Mouse (Mus musculus): ENCODE data around the gene Mettl6. TPM values are rescaled to one million over a fixed set of nuclear protein-coding genes. Genes with fewer than 3 reads are reported as not detected.
"Not testable (repeated sequence)": the region's sequence is repeated elsewhere in the genome, so short reads cannot be mapped to it uniquely, and the experiment has no call there.

Gene Mettl6
- total RNA-seq, 4 experiments from 2014 or later, result 27.8 to 32.8 (median 31.8) TPM

DNA sequence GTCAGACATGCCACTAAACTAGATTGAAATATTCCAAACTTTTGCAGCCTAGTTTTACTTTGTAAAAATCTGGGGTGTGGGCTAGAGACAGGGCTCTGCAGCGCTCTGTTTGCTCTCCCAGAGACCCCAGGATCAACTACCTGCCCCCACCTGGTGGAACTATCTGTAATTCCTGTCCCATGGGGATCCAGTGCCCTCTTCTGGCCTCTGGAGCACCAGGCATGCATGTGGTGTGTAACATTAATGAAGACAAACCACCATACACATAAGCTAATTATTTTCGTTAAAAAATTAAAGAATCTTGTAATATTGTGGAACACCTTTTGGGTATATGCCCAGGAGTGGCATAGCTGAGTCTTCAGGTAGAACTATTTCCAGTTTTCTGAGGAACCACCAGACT is 21.5 kb downstream of the Mettl6 start:
- no peak for DNase-seq (ENCODE audit: low spot score in 2 of 2)

DNA sequence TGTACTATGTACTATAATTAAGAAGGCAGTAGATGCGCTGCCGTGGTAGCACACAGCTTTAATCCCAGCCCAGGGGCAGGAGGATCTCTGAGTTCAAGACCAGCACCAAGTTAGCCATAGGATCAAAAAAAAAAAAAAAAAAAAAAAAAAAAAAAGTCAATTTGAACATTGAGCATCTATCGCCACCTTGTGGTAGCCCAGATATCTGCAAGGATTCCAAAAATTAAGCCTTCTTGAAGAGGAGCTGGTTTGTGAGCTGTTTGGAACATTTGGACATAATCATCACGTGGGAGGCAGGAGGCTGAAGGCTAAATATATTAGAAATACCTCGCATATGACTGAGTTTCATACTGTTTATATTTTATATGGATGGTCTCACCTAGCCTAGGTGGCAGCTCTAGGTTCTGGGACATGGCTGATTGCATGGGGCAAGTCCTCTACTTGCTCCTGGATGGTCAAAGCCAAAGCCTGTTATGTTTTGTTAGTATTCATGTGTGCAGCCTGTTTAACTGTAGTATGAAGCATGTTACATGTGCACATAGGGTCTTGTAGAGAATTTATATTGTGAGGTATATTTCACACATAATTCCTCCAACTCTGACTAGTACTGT is 22.3 kb downstream of the Mettl6 start:
- peak in 1 of 2 experiments; percentile 75 for DNase-seq (ENCODE audit: low spot score in 2 of 2)

DNA sequence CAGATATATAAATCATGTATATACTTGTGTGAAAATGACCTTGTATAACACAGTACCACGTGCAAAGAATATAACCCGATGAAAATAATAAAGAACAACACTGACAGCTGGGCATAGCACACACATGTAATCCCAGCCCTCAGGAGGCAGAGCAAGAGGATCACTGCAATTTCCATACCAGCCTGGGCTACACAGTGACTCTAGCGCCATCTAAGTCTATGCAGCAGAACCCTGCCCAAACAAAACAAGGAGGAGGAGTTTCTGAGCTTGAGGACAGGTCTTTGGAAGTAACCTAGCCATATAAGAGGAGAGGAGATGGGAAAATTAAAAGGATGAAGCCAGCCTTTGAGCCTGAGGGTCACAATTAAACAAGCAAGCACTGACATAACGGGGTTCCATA is 25.1 kb downstream of the Mettl6 start:
- DNase-seq (ENCODE audit: low spot score in 2 of 2), result no peak

DNA sequence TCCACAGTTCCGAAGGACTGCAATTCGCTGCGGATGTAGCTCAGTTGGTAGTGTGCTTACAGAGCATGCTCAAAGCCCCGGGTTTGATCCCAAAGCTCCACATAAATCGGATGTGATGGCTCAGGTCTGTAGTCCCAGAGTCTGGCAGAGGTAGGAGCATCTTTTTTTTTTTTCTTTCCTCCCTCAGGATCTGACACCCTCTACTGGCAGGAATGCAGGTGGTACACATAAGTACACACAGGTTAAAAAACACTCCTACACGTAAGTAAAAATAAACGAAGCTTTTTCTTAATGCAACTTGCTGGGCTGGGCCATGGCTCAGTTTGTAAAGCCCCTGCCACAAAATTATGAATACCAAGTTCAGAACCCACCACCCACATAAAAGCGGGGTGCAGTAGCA is 30.7 kb downstream of the Mettl6 start:
- DNase-seq (ENCODE audit: low spot score in 2 of 2), result no peak

- DNase-seq (ENCODE audit: low spot score in 2 of 2), result no peak
Measured at GRCm38 (mm10) chr14:31462886-31463285, 32.0 kb downstream of the Mettl6 start.

GRCm38 (mm10) chr14:31462226-31462625 is 32.6 kb downstream of the Mettl6 start:
- DNase-seq (ENCODE audit: low spot score in 2 of 2), result not testable (repeated sequence)

GRCm38 (mm10) chr14:31458006-31458405 is 36.8 kb downstream of the Mettl6 start:
- no peak for DNase-seq (ENCODE audit: low spot score in 2 of 2)

DNA sequence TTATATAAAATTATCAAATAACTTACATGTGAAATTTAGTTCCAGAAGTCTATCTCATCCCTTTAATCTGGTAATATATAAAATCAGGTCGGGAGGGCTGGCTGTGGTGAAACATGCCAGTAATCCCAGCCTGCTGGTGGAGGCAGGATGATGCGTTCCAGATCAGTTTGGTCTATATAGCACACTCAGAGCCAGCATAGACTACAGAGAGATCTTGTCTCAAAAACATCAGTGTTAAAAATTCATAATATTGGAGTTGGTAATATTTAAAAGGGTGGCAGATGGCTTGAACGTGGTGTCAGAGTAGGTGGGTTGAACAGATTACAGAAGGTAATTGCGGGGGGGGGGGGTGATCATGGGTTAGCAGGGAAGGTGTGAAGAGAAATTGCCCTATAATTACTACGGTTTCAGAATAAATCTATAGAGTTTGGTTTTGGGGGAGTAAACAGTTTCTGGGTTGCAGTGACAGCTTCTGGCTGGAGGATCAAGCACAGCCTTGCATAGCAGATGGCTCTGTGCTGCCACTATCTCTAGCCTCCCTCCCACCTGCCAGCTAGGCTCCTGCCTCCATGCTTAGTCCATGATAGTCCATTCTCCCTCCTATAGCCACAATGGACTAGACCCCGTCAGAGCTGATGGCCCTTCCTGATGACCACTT is 38.6 kb downstream of the Mettl6 start:
- no peak for DNase-seq (ENCODE audit: low spot score in 2 of 2)

- no peak for DNase-seq (ENCODE audit: low spot score in 2 of 2)
Measured at GRCm38 (mm10) chr14:31454849-31455566, 39.8 kb downstream of the Mettl6 start.

DNA sequence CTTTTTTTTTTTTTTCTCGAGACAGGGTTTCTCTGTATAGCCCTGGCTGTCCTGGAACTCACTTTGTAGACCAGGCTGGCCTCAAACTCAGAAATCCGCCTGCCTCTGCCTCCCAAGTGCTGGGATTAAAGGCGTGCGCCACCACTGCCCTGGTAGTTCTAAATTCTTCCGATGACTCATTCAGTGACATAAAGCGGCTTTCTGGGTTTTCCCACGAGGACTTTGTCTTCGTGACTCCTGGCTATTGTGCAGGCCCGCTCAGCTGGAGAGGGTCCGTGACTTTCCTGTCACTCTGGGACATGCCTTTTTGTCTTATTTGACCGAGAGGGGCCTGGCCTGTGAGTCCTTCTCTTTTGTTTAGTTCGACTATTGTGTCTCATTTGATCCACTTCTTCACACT is 40.9 kb downstream of the Mettl6 start:
- not testable (repeated sequence) for DNase-seq (ENCODE audit: low spot score in 2 of 2)

GRCm38 (mm10) chr14:31448994-31449393 is 45.8 kb downstream of the Mettl6 start:
- no peak for DNase-seq (ENCODE audit: low spot score in 2 of 2)

DNA sequence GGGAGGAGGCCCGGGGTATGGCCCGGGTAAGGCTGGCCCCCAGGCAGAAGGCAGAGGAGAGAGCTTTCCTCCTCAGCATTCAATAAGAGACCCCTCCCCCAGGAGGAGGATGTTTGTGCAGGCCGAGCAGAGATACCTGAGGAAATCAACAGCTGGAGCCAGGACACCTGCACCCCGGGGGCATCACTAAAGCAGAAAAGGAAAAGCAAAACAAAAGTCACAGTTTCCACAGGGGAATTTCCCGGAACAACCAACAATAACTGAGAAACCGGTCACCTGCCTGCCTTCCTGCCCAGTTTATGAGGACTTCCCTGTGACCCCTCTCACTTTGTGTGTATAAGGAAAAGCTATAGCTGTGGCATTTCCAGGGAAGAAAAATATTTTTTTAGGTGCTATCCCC is 51.2 kb downstream of the Mettl6 start:
- no peak for DNase-seq (ENCODE audit: low spot score in 2 of 2)

- no peak for DNase-seq (ENCODE audit: low spot score in 2 of 2)
Measured at GRCm38 (mm10) chr14:31440725-31441124, 54.1 kb downstream of the Mettl6 start.

DNA sequence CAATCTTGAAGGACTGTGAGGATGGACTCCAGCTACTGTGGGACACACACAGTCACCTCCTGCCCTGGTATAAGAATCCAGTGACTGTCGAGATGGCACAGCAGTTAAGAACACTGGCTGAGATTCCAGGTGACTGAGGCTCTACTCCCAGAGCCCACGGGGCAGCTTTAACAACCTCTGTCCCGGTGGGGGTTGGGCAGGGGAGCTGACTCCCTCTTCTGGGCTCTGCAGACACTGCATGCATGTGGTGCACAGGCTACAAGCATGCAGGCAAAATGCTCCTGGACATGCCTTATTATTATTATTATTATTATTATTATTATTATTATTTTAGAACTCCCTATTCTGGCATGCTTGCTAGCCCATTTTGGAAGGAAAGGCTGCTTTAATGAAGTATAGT is 54.6 kb downstream of the Mettl6 start:
- no peak for DNase-seq (ENCODE audit: low spot score in 2 of 2)

DNA sequence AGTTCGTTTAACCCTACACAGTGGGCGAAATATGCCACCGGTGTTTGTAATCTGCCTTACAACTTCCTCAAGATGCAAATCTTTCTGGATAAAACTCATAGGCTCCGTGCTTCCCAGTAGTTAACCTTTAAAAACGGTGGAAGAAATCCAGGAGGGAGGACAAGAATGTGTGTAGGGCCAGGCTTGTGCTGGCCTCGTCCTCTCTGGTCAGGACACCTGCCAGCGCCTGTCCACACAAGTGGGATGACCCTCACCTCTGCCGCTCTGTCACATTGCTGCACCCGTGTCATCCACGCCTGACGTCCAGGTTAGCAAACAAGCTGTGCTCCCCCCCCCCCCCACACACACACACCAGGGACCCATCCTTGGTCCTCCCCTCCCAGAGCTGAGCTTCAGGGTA is 55.6 kb downstream of the Mettl6 start:
- DNase-seq (ENCODE audit: low spot score in 2 of 2), result no peak

GRCm38 (mm10) chr14:31437826-31438529 is 56.9 kb downstream of the Mettl6 start:
- peak; percentile 54 to 64 for DNase-seq (ENCODE audit: low spot score in 2 of 2)

DNA sequence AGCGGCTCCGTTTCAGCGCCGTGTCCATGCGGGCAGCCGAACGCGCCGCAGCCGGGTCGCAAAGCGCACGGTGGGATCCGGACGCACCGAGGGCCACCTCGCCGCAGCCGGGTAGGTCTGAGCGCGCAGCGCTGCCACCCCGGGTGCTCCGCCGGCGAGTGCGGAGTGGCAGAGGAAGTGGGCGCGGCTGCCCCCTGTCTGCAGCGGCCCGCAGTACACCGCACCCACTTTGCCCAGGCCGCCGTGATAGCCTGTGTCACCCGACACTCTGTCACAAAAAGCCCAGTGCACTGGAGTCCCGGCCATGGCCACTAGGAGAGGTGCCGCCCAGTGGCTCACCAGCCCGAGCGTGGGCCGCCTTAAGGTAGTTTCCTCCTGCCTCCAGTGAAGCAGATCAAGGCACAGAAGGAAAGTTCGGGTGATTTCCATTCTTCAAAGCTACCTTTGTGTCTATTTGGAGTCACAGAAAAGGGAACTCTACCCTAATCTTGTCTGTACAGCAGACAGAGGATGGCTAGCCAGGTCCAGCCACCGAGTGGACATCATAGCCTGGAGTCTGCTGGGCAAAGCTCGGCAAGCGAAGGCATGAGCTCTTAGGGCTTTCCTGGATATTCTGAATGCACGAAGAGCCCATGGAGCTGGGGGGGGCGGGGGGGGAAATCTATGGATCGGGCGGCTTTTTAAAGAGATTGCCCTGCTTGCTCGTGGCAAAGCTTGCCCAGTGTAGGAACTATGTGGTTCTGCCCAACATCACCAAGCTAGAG is 58.7 kb downstream of the Mettl6 start, which contains the start of gene Sh3bp5:
Gene Sh3bp5, minus strand, starts transcription at position 149 of the 764 bp plus-strand sequence.
- DNase-seq (ENCODE audit: low spot score in 2 of 2), result peak; percentile 84 to 95

DNA sequence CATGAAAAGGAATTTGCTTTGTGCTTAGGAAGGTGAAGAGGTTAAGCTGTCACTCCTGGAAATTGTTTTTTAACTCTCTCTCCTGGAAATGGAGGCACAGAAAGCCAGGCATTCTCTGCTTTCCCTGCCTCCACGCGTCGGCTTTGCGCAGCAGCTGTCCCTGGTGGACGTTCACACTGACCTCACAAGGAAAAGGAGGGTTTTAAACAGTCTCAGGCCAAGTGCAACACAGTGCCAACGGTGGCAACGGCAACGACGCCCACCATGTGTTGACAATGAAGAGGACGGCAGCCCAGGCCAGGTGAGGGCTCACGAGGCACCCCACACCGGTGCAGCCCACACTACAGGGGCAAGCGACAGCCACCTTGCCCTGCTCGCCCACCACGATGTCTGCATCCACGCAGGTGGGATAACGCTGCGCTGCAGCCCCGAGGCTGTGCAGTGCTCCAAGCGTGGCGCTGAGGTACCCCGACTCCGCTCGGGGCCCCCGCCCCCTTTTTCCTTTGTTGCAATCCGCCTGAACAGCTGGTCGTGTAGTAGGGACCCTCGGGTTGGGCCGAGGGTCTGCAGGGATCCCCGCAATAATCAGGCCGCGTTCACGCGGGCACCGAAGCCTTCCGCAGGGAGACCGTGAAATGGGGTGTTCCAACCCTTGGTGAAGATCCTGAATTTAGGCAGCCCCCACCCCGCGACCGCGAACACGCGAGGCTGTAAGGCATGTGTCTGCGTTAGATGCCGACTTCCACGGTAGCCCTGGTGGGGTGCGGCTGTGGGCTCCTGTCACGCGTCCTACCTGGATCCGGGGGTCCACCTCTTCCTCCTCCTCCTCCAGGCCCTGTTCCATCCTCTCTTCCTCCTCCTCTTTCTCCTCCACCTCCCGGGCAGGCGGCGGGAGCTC is 59.6 kb downstream of the Mettl6 start:
- no peak for DNase-seq (ENCODE audit: low spot score in 2 of 2)

- no peak for DNase-seq (ENCODE audit: low spot score in 2 of 2)
Measured at GRCm38 (mm10) chr14:31434426-31434825, 60.4 kb downstream of the Mettl6 start.

- DNase-seq (ENCODE audit: low spot score in 2 of 2), result no peak
Measured at GRCm38 (mm10) chr14:31433851-31434360, 60.9 kb downstream of the Mettl6 start.
